Mouse (Mus musculus): ENCODE results near the gene Npas3.
A peak's percentile ranks its signal among the peaks of the same experiment; 100 is the strongest.

Gene Npas3

DNA sequence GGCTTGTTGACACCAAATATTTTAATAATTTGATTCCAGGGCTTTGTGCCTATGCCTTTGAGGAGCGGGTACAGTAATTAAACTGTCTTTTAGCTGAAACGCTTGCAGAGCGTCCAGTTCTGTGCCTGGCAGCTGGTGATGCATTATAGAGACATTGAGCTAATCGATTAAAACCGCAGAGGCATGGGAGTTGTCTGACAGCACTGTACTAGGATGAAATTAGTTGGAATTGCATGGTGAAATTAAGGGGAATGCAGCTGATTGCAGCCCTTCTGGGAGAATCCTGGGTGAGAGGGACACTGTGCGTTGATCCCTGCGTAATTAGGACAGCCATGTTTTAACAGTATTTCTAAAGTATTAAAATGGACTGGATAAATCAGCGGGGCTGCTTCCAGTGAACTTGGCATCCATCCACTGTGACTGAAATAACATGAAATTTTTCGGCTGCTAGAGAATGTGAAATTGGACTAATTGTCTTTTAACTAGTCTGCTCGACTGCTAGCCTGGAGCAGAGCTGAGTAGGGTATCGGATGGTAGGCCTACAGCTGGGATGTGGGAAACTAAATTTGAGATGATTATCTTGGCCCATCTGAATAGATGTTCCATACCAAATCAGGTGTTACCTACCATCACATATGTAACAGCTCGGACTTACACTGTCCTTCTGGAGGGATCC lies 318.4 kb downstream of the Npas3 start:
- no peak for DNase-seq (ENCODE audit: extremely low read depth, insufficient read length, low spot score)

GRCm38 (mm10) chr12:53581181-53581580 lies 332.7 kb downstream of the Npas3 start:
- peak; percentile 30 for DNase-seq (ENCODE audit: extremely low read depth, insufficient read length, low spot score)

- DNase-seq (ENCODE audit: extremely low read depth, insufficient read length, low spot score): no peak
These were observed 338.8 kb downstream of the Npas3 start for GRCm38 (mm10) chr12:53587249-53587648.

- DNase-seq (ENCODE audit: extremely low read depth, insufficient read length, low spot score): peak; percentile 57
These were observed 339.4 kb downstream of the Npas3 start for GRCm38 (mm10) chr12:53587691-53588504.

DNA sequence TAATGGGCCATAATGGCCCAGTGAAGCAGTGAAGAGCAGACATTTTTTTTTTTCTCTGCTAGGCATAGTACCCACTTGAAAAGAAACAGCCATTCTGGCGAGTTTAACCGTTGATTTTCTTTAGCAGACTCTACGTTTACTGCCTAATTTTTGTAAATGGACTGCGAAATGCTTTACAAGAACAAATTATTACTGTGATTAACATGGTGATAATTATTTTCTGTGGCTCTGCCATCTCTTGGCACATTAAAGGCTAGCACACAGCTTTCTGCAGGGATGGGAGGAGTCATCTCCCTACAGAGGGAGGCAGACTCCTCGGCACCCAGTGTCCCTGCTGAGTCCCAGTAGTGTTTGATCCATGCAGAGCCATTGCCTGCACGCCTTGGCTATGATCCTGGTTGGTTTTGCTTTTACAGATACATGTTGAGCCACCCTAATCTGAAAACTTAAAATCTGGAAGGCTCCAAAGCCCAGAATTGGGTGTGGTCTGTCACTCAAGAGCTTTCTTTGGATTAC lies 341.0 kb downstream of the Npas3 start:
- no peak for DNase-seq (ENCODE audit: extremely low read depth, insufficient read length, low spot score)

- DNase-seq (ENCODE audit: extremely low read depth, insufficient read length, low spot score): no peak
These were observed 357.2 kb downstream of the Npas3 start for GRCm38 (mm10) chr12:53605661-53606060.

DNA sequence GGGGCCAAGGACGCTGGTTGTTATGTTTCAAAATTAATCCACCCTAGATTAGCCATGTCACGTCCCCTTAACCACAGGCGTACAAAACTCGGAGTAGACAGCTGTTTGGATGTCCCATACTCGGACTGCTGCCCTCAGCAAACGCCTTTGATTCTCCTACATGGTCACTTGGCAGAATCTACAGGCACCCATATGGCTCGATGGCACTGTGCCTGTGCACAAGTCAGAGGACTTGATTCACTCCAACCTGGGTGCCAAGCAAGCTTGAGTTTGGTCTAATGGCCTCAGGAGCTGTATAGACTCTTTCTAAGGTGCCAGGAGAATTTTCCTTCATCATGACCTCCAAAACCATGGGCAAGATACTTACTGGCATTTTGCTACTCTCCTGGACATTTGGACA lies 363.6 kb downstream of the Npas3 start:
- DNase-seq (ENCODE audit: extremely low read depth, insufficient read length, low spot score): no peak

DNA sequence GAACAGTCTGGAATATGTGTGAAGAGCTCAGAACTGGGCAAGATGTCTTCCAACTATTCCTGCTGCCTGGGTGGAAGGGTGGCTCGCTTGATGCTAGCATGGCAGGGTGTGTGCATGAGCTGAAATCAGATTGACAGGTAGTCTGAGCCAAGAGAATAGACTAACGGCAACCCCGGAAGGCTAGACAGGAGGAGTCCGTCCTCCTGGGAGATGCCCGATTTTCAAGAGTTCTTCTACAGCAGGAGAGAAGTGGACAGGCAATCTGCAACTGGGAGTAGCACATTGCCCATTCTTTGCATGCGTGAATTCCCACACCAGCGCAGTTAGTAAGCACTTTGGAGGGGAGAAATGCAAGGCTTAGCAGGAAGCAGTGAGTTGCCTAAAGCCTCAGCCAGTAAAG lies 372.8 kb downstream of the Npas3 start:
- DNase-seq (ENCODE audit: extremely low read depth, insufficient read length, low spot score): no peak

GRCm38 (mm10) chr12:53623793-53624192 lies 375.3 kb downstream of the Npas3 start:
- DNase-seq (ENCODE audit: extremely low read depth, insufficient read length, low spot score): no peak

GRCm38 (mm10) chr12:53624379-53625021 lies 376.0 kb downstream of the Npas3 start:
- no peak for DNase-seq (ENCODE audit: extremely low read depth, insufficient read length, low spot score)

DNA sequence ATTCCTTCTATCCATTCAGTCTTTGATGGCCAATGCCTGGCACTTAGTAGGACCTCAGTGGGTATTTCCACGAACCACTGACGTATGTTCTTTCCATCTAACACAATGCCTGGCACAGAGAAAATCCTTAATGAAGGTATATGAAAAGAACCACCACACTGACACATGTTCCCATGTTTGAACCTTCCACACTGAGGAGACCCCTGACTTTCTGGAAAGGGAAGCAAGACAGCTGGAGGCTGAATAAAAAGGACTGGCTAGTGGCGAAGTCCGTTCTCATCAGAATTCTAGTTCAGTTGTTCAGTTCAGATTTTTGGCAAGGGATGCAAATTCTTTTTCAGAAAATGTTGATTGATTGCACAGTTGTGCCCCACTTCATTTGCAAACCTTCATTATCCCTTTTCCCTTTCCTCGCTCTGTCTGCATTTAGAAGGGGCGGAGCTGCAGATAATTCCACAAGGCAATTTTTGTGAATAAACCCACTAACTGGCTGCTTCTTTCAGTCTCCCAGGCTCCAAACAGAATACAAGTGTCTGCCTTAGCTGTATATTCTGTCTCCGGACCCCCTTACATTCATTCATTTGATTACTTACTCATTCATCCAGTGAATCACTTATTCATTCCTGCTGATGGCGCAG lies 381.1 kb downstream of the Npas3 start:
- DNase-seq (ENCODE audit: extremely low read depth, insufficient read length, low spot score): no peak

DNA sequence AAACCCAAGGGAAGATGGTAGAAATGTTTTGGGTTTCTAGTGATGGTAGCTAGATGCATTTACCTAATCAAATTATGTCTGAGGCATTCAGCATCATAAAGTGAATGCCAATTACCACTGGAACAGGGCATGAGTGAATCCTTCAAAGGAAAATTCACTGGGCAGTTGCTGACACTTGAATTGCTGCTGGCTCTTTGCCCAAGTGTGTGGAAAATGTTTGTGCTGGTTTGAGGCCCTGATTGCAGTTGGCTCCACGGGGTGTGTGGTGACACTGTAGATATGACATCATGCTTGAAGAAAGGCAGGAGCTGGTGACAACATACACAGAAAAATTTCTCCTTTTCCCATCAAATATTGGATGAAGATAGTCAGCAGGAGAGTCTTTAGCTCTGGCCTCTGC lies 382.1 kb downstream of the Npas3 start:
- no peak for DNase-seq (ENCODE audit: extremely low read depth, insufficient read length, low spot score)

DNA sequence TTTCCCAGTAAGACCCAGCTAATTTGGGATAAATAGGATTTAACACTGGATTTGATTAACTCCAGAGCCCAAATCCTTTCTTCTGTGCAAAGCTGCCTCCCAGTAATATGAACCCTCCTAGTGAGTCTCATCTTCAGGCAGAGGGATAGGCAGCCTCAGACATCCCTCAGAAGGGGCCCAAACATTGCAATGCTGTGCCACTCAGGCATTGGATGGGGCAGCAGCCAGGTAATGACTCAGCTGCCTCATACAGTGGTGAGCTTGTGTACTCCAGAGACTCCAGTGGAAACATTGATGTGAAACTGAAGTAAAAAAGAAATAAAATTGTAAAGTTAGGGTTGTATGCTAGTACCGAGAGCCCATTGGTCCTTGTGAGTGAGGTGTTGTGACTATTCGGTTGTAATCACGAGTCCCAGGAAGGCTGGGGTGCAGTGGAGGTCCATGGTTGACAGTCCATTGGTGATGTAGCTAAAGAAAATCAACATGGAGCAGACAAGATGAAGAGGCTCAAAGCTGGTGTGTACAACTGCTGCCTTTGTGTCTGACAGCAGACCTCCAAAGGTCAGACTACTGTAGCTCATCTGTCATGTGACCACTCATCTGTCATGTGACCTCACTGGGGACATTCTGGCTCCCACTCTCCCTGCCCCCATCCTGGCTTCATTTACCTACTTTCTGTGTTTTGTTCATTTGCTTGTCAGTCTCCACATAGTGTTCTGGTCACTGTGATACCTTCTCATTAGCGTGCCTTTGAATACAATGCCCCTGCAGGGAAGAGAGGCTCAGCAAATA lies 383.0 kb downstream of the Npas3 start:
- DNase-seq (ENCODE audit: extremely low read depth, insufficient read length, low spot score): peak; percentile 5

GRCm38 (mm10) chr12:53638571-53638970 lies 390.1 kb downstream of the Npas3 start:
- DNase-seq (ENCODE audit: extremely low read depth, insufficient read length, low spot score): no peak

- DNase-seq (ENCODE audit: extremely low read depth, insufficient read length, low spot score): no peak
These were observed 398.8 kb downstream of the Npas3 start for GRCm38 (mm10) chr12:53647282-53647681.

GRCm38 (mm10) chr12:53656301-53656700 lies 407.8 kb downstream of the Npas3 start:
- DNase-seq (ENCODE audit: extremely low read depth, insufficient read length, low spot score): no peak

DNA sequence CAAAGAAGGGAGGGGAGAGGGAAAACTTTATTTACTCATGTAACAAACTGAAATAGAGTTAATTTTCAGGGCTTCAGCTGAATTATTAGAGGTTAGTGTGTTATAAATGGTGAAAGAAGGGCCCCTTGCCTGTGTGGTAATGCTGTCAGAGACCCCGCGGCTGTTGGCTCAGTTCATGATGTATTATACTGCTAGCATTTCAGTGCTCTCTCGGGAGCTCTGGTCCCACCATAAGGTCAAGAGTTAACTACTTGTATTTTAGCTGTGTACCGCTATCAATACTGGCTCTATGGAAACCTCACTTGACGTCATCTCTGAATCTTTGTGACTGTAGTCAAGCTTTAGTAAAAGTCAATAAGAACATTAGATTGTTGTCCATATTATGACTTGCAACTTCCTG lies 415.6 kb downstream of the Npas3 start:
- no peak for DNase-seq (ENCODE audit: extremely low read depth, insufficient read length, low spot score)

GRCm38 (mm10) chr12:53671846-53672245 lies 423.4 kb downstream of the Npas3 start:
- DNase-seq (ENCODE audit: extremely low read depth, insufficient read length, low spot score): no peak

- DNase-seq (ENCODE audit: extremely low read depth, insufficient read length, low spot score): peak; percentile 6
These were observed 428.7 kb downstream of the Npas3 start for GRCm38 (mm10) chr12:53677091-53677630.

- DNase-seq (ENCODE audit: extremely low read depth, insufficient read length, low spot score): no peak
These were observed 429.7 kb downstream of the Npas3 start for GRCm38 (mm10) chr12:53678166-53678565.

Measured in 3134 (cell line).